Mouse (Mus musculus) thymus, adult 2 months (tissue): ENCODE results near the gene Flnb. TPM values are rescaled to one million over a fixed set of nuclear protein-coding genes. Genes with fewer than 3 reads are reported as not detected.

Experiments
- DNase-seq: peaks from one replicate; pipeline ENCODE4 v3.0.0; 2021
- H3K27ac ChIP-seq: fragments of 200-500 bp; 2 replicates; pipeline ENCODE4 v1.5.1; 2012; ENCODE audit warnings: low read length, control low read depth; ENCODE audit not compliant: control insufficient read depth, insufficient read depth
- H3K27me3 ChIP-seq: fragments of 200-500 bp; 2 replicates; pipeline ENCODE4 v1.6.1; 2012; ENCODE audit warnings: mild to moderate bottlenecking, low read length, moderate library complexity, mixed read lengths; ENCODE audit not compliant: control insufficient read depth, insufficient read depth
- H3K36me3 ChIP-seq: fragments of 200-500 bp; 2 replicates; pipeline ENCODE4 v1.6.1; 2012; ENCODE audit warnings: mild to moderate bottlenecking, low read length, moderate library complexity; ENCODE audit not compliant: control insufficient read depth, insufficient read depth
- H3K4me1 ChIP-seq: fragments of 200-500 bp; replicated peaks from 2 replicates; pipeline ENCODE4 v1.6.1; 2012; ENCODE audit warnings: low read length; ENCODE audit not compliant: control insufficient read depth, insufficient read depth
- H3K4me3 ChIP-seq: fragments of 200-500 bp; 2 replicates; pipeline ENCODE4 v1.5.1; 2012; ENCODE audit warnings: mild to moderate bottlenecking, low read length, control low read depth, moderate library complexity; ENCODE audit not compliant: control insufficient read depth, insufficient read depth
- CTCF ChIP-seq: fragments of 200-500 bp; IDR thresholded peaks from 2 replicates; pipeline ENCODE4 v1.5.1; 2012; ENCODE audit warnings: mild to moderate bottlenecking, control low read depth, low read length, moderate library complexity, borderline replicate concordance; ENCODE audit not compliant: control insufficient read depth, poor library complexity, insufficient read depth; ENCODE audit errors: extremely low read depth
- POLR2A ChIP-seq: fragments of 200-500 bp; IDR thresholded peaks from 2 replicates; pipeline ENCODE4 v1.6.1; 2012; ENCODE audit warnings: mild to moderate bottlenecking, low read length, control low read depth, moderate library complexity; ENCODE audit not compliant: control insufficient read depth, poor library complexity, insufficient read depth; ENCODE audit errors: extremely low read depth
- WGBS: fragments of 180-500 bp; shearing (Covaris S2); methylation state at CpG from one replicate; pipeline ENCODE4 v1.1.7; 2018; 5-methylcytosine and 5-hydroxymethylcytosine counted together
- polyA plus RNA-seq: library from polyadenylated mRNA; depleted of rRNA; stranded (reverse); fragments of >200 nt; gene quantifications from 2 replicates; pipeline ENCODE4 v1.2.3, GENCODE M21; 2012

Flnb gene
- polyA plus RNA-seq, 1 experiment = 26.4 TPM

DNA sequence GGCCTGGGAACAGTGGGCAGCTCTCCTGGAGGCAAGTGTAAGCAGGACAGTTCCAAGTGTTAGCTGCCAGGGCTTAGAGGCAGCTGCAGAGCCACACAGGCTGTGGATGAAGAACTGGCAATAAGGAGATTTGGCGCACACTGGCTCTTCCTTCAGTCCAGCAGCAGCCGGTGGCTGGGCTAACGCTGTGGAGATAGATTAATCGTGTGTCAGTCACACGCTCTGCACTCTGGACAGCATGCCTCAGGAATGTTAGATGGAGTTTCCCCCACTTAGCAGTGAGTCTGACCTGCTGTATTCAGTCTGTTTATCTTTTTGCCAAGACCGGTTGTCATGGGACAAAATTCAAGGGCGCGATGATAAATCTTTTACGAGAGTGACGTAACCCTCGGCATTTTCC, 35.9 kb downstream of the Flnb start:
- no peaks in the 10 kb centered on the region for H3K27me3 ChIP-seq
- no peak overlapping the region for H3K4me3 ChIP-seq
- H3K36me3 ChIP-seq = no peaks in the 10 kb centered on the region
- no peaks in the 10 kb centered on the region for H3K4me1 ChIP-seq
- DNase-seq = no peak
- no peak for TF ChIP-seq CTCF
- no peak for TF ChIP-seq POLR2A
- no peak overlapping the region for H3K27ac ChIP-seq
- WGBS = 94% methylated on average over 11 of the region's 11 CpGs

DNA sequence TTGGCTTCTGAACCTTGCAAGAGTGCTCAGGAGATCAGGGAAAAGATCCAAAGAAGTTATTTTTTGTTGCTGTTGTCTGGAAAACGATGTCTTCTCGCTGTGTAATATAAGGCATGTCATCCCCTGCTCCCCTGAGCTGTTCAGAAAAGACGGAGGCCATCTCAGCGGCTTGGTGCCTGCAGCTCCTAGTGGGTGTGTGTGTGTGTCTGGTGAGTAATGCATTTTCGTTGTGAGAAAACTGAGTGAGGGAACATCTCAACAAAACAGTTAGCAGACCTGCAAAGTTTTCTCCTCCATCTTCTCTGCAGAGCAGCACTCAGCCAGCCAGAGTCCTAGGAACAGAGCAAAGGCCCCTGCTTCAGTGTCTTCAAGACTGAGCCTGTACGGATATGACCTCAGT, 36.6 kb downstream of the Flnb start:
- no peak overlapping the region for H3K4me3 ChIP-seq
- H3K27me3 ChIP-seq = no peaks in the 10 kb centered on the region
- TF ChIP-seq POLR2A = no peak
- no peak for TF ChIP-seq CTCF
- no peaks in the 10 kb centered on the region for H3K4me1 ChIP-seq
- H3K27ac ChIP-seq = no peak overlapping the region
- WGBS = 91% methylated on average over 6 of the region's 6 CpGs
- no peaks in the 10 kb centered on the region for H3K36me3 ChIP-seq
- DNase-seq = no peak

DNA sequence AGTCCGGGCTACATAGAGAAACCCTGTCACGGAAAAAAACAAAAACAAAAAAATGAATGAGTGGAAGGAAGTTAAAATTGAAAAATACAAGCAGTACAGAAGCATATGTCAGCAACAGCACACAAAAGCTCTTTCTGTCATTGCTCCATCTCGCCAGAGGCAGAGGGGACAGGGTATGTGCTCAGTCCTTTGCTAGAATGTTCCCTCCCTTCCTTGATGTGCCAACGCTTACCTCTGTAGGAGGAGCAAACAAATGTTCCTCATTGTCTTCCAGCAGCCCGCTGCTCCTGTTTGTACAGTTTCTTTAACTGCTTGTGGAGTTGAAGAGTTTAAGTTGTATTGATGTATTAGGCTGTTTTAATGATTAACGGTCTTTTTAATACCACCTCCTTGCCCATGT, 37.3 kb downstream of the Flnb start:
- Histone ChIP-seq H3K4me3 (no peak overlapping the region), H3K36me3 (no peaks in the 10 kb centered on the region), H3K4me1 (no peaks in the 10 kb centered on the region), H3K27me3 (no peaks in the 10 kb centered on the region), H3K27ac (no peak overlapping the region)
- no peak for DNase-seq
- 94% methylated on average over 6 of the region's 6 CpGs for WGBS
- TF ChIP-seq CTCF = no peak
- TF ChIP-seq POLR2A = no peak

DNA sequence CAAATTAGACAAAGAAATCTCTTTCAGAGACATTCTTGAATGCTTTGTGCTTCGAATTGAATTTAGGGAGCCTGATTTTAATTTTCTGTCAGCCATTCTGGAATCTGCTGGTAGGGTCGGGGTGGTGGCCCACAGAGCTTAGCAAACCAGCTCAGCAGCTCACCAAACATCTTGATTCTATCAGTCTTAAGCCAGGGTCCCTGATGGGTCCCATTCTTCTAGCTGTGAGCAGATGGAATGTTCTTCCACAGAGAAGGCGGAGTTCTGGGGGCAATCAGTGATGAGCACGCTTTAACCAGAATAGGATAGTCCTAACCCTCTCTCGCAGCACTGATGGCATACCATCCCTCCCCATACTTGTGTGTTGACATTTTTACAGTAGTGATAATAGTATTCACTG, 37.7 kb downstream of the Flnb start:
- no peak overlapping the region for H3K27ac ChIP-seq
- H3K27me3 ChIP-seq = no peaks in the 10 kb centered on the region
- DNase-seq = no peak
- no peaks in the 10 kb centered on the region for H3K36me3 ChIP-seq
- no peak overlapping the region for H3K4me3 ChIP-seq
- TF ChIP-seq POLR2A (no peak), CTCF (no peak)
- WGBS = 94% methylated on average over 5 of the region's 5 CpGs
- H3K4me1 ChIP-seq = no peaks in the 10 kb centered on the region

DNA sequence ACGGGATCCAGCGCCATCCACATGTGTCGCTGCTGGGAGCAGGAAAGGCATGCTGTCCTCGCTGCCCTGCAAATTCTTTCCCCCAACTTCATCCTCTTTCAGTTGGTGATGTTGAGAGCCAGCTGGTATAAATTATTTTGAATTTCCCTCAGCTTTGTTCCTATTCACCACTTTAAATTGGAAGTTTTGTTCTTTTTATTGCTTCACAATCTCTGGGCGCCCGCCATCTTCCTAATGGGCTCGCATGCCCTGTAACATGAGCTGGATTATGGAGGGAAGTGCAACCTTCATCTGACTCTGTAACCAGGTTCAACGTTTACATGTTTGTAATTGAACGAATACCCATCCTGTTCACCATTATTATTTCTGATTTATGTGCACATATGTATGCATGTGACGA, 38.6 kb downstream of the Flnb start:
- DNase-seq = no peak
- Histone ChIP-seq H3K4me1 (no peaks in the 10 kb centered on the region), H3K36me3 (no peaks in the 10 kb centered on the region), H3K27me3 (no peaks in the 10 kb centered on the region), H3K27ac (no peak overlapping the region), H3K4me3 (no peak overlapping the region)
- TF ChIP-seq POLR2A (no peak), CTCF (no peak)
- 98% methylated on average over 10 of the region's 10 CpGs for WGBS

DNA sequence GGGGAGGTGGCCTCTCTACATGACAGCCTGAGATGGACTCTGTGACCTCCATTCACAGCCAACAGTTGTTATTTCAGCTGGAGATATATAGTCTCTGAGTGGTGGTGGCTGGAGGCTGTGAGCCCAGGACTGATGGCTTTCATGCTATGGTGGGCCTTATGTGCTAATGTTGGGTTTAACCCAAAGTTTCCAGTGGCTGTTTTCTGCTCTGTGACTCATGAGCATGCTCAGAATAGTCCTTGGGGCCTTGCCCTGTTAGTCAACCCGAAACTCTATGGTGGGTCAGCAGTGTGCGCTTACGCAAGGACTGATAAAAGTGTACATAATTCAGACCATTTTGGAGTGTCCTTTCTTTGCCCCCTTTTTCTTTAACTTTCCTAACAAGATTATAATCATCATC, 40.1 kb downstream of the Flnb start:
- DNase-seq = no peak
- no peaks in the 10 kb centered on the region for H3K4me1 ChIP-seq

DNA sequence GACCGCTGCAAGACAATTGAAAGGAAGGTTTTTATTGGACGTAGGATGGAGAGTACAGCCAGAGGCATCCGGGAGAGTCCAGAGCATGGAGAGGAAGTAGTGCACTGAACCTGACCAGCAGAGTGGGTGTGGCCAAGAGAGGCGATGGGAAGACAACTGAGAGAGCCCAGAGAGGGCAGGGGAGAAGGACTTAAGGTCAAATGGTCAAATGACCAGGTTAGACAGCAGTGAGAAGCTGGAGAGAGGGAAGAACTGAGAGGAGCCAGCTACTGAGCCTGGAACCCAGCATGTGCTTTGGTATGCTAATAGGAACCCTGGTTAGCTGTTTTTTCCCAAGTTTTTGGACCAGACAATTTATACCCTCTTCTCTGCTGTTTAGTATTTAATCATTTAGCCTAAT, 40.7 kb downstream of the Flnb start:
- 59% methylated on average over 4 of the region's 4 CpGs for WGBS
- no peaks in the 10 kb centered on the region for H3K4me1 ChIP-seq
- no peak overlapping the region for H3K4me3 ChIP-seq
- H3K27ac ChIP-seq = no peak overlapping the region
- no peaks in the 10 kb centered on the region for H3K27me3 ChIP-seq
- H3K36me3 ChIP-seq = no peaks in the 10 kb centered on the region
- no peak for TF ChIP-seq POLR2A
- no peak for TF ChIP-seq CTCF
- no peak for DNase-seq

More for the DNA sequence above, 40.1 kb downstream of the Flnb start:
- H3K36me3 ChIP-seq = no peaks in the 10 kb centered on the region
- WGBS = 97% methylated on average over 3 of the region's 3 CpGs
- TF ChIP-seq POLR2A (no peak), CTCF (no peak)
- no peaks in the 10 kb centered on the region for H3K27me3 ChIP-seq
- no peak overlapping the region for H3K27ac ChIP-seq
- H3K4me3 ChIP-seq = no peak overlapping the region
